Mouse (Mus musculus) left cerebral cortex, postnatal 4 days (tissue): ENCODE results near the gene Dtx1. TPM values are rescaled to one million over a fixed set of nuclear protein-coding genes. Genes with fewer than 3 reads are reported as not detected.

Experiments
- DNase-seq: peaks from one replicate; pipeline ENCODE4 v3.0.0-alpha.2; 2022
- intact Hi-C: fragments of 180-260 bp; cut with DNase I; formaldehyde crosslinking; loops from one replicate; pipeline ENCODE4 v1.15.1; 2025
- total RNA-seq, 2 experiments: library from RNA; stranded (reverse); gene quantifications; 2 replicates each; pipeline ENCODE4 v1.2.3; 2021

The Dtx1 gene
- 100 to 1,000 TPM; 122 to 124 TPM for total RNA-seq

DNA sequence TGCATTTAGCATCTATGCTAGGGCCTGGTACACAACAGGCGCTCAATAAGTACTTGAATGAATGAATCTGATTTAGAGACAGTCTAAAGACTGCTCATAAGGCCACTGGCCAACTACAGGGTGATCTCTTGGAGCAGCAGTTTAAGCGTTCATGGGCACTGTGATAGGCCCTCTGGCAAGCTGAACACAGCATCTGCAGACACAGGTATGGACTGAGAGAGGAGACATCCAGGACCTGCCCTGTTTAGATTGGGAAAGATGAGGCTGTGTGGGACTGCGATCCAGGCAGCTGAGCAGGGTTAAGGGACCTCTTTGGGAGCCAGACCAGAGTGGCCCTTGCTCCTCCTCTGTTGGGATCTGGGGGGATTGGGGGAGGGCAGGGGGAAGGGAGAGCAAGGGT is at the start of gene Dtx1:
Gene Dtx1 (minus strand): TSS at position 101 of the 400 bp plus-strand sequence.
- no peak for DNase-seq
- intact Hi-C loops: loop anchor here (2.0 kb wide), 1 partner anchor 33 kb away; no protein-coding TSS in a partner anchor

- intact Hi-C loops: no loop called here
- no peak for DNase-seq
These were observed 42.5 kb upstream of the Dtx1 start for GRCm38 (mm10) chr5:120754215-120754614.

DNA sequence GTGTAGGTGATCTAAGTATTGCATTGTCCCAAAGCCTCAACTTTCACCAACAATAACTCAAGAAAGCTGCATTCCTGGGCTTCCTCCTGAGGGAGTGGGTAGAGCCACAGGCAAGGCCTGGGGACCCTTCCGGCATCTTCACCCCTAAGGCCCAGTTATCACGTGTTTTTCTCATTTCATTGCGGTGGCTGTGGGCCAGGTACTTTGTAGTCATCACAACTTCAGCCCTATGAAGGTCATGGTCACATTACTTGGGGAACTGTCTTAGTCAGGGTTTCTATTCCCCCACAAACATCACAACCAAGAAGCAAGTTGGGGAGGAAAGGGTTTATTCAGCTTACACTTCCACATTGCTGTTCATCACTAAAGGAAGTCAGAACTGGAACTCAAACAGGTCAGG is 41.1 kb upstream of the Dtx1 start:
- intact Hi-C loops: no loop called here
- DNase-seq: no peak

DNA sequence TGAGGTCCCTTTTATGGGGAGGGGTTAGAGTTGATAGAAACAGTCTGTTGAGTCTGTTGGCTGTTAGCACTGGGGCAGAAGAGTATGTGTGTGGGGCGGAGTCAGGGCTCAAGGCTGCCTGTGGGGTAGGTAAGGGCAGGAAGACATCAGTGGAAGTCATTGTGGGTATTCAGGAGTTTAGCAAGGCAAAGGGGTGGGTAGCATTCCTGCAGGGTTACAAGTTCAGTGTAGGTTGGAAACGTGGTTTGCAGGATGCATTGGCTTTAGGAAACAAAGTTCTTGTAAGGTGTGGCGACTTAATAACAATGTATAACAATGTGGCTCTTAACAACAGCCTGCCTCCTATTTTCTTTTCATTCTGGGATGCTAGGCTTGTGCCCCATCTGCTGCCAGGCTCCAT is 39.5 kb upstream of the Dtx1 start:
- intact Hi-C loops: no loop called here

GRCm38 (mm10) chr5:120749688-120750087 is 38.0 kb upstream of the Dtx1 start, which contains the start of gene Oas2:
Gene Oas2 (minus strand): TSS chr5:120749853.
- no peak for DNase-seq
- intact Hi-C loops: loop anchor here (10.0 kb wide), 1 partner anchor 125 kb away; no protein-coding TSS in a partner anchor

More for the DNA sequence above, 39.5 kb upstream of the Dtx1 start:
- DNase-seq: no peak

GRCm38 (mm10) chr5:120746451-120746850 is 34.7 kb upstream of the Dtx1 start:
- peak; percentile 50 for DNase-seq
- intact Hi-C loops: loop anchor here (10.0 kb wide), 1 partner anchor 122 kb away; no protein-coding TSS in a partner anchor

DNA sequence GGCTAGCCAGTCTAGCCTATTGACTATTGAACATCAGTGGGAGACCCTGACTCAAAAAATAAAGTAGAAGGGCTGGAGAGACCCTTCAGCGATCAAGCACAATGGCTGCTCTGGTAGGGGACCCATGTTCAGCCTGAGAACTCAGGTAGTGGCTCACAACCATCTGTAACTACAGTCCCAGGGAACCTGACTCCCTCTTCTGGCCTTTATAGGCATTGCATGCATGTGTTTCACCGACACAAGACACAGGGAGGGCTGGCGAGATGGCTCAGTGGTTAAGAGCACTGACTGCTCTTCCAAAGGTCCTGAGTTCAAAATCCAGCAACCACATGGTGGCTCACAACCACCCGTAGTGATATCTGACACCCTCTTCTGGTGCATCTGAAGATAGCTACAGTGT is 30.4 kb upstream of the Dtx1 start:
- DNase-seq: peak; percentile 39
- intact Hi-C loops: loop anchor here (10.0 kb wide), 1 partner anchor 117 kb away; no protein-coding TSS in a partner anchor

GRCm38 (mm10) chr5:120734380-120734990 is 22.8 kb upstream of the Dtx1 start:
- no peak for DNase-seq
- intact Hi-C loops: no loop called here

DNA sequence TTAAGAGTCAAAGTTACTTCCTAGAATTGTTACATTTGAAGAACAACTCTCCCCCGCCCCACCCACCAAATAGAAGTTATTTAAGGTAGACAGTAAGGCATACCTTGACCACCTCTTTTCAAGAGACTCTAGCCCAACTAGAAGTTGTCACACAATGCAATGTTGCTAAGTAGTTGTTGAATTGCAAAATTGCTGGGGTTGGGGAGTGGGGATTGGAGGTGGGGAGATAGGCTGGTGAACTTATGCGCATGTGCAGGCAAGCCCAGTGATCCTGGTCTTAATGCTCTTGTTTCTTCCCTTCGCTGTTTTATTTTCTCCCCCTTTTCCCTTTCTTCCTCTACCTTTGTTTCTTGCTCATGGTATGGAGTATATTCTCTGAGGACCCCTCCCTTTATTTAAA is 22.0 kb upstream of the Dtx1 start:
- no peak for DNase-seq
- intact Hi-C loops: no loop called here

DNA sequence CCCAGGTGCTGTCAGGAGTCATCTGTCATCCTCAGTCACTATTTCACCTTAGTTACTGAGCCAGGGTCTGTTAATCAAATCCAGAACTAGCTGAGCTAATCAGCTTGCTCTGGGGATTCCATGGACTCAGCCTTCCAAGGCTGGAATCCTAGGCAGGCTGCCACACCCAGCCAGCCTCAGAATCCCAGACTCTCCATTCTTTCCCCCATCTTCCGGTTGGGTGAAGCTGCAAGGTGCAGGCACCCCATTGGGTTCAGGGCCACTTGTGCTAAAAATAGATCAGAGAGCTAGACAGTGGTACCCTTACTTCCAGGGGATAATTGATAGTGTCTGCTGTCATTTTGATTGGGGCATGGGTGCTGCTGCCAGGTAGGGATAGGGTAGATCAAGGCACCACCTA is 21.0 kb upstream of the Dtx1 start:
- no peak for DNase-seq
- intact Hi-C loops: no loop called here

DNA sequence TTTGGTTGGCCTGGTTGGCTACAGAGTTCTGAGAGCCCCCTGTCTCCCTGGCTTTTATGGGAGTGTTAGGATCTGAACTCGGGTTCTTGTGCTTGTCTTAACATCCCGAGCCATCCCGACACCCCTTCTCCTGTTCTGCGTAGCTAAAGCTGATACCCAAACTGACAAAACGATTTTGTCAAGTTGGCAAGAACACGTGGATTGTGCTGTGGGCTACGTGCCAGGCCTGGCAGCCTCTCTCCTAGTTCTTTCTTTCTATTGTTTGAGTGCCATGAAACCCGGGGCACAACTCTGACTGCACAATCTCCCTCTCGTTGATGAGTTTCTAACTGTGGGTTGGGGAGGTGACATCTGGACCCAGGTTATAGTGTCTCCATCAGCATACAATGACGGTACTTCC is 17.6 kb upstream of the Dtx1 start:
- intact Hi-C loops: no loop called here
- DNase-seq: peak; percentile 77

GRCm38 (mm10) chr5:120725811-120726455 is 14.2 kb upstream of the Dtx1 start:
- intact Hi-C loops: no loop called here

DNA sequence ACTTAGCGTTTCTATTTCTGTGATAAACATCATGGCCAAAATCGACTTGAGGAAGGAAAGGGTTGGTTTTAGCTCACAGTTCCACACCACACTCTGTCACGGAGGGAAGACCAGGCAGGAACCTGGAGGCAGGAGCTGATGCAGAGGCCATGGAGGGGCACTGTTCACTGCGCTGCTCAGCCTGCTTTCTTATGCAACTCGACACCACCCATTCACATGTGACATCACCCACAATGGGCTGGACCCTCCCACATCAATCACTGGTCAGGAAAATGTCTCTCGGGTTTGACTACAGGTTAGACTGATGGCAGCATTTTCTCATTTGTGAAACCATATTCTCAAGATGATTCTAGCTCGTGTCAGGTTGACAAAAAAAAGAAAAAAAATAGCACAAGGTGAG is 9.3 kb upstream of the Dtx1 start:
- intact Hi-C loops: no loop called here
- no peak for DNase-seq

More at GRCm38 (mm10) chr5:120725811-120726455, 14.2 kb upstream of the Dtx1 start:
- no peak for DNase-seq

GRCm38 (mm10) chr5:120718600-120719378 is 7.1 kb upstream of the Dtx1 start:
- DNase-seq: no peak
- intact Hi-C loops: no loop called here

DNA sequence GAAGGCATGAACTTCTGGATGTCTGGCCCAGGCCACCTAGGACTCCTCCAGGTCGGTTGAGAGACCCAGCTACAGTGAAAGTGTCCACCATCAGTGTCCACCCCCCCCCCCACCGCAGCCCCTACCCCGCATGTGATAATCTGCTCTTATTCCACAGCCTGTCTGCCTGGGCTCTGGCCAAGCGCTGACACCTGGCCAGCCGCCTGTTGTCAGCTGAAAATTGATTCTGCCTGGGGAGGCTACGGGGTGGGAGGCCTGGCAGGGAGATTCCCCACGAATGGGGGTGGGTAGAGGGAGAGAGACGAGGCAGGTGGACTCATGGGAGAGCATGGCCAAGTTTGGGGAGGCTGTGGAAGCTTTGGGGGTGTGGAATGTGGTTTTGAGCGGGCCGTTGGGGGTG is 5.4 kb upstream of the Dtx1 start:
- intact Hi-C loops: no loop called here
- peak; percentile 71 for DNase-seq

- peak; percentile 84 for DNase-seq
- intact Hi-C loops: no loop called here
These were observed 2.6 kb upstream of the Dtx1 start for GRCm38 (mm10) chr5:120714314-120714713.

GRCm38 (mm10) chr5:120712721-120713120 is 994 bp upstream of the Dtx1 start:
- intact Hi-C loops: loop anchor here (2.0 kb wide), 1 partner anchor 34 kb away; no protein-coding TSS in a partner anchor
- DNase-seq: peak; percentile 49

- DNase-seq: peak; percentile 75
- intact Hi-C loops: no loop called here
These were observed 311 bp downstream of the Dtx1 start for GRCm38 (mm10) chr5:120711416-120711815.

DNA sequence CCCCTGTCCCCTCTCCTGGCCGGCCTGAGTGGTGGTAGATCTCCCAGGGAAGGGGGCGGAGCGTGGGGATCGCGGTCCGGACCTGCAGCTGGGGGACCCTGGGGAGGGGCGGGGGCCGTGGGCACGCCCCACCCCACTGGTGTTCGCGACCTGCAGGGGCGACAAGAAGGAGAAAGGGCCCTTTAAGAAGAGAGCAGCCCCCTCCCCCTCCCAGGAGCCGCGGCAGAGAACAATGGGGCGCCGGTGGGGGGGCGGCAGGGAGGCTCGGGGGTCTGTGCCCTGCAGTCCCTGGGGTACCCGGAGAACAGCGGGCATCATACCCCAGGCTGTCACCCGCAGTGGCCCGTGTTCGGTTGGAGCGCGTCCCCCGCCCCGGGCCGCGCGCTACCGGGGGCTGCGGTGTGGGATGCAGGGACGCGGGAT is 890 bp downstream of the Dtx1 start:
- intact Hi-C loops: no loop called here

GRCm38 (mm10) chr5:120710161-120710825 is 1.4 kb downstream of the Dtx1 start:
- intact Hi-C loops: no loop called here
- peak; percentile 75 for DNase-seq

More for the DNA sequence above, 890 bp downstream of the Dtx1 start:
- peak; percentile 57 for DNase-seq

DNA sequence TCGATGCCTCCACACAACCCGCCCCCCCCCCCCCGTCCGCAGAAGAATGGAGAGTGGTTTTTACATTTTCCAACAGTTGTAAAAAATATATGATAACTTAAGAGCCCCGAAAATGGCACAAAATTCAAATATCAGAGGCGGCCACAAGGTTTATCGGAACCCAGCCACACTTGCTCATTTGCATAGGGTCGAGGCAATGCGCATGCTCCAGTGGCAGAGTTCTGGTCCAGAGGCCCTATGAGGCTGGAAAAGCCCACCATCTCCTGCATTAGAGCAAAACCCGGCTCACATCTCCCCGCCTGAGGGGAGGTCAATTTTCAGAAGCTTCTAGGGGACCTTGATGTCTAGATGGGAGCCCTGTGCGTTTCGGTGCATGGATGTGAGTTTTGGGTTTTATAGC is 4.8 kb downstream of the Dtx1 start:
- no peak for DNase-seq
- intact Hi-C loops: no loop called here
